Mouse (Mus musculus) kidney, postnatal 4 days (tissue): ENCODE data around the gene Tldc2.
A peak's percentile ranks its signal among the peaks of the same experiment; 100 is the strongest.

Experiments
- DNase-seq, 2 experiments: peaks; one replicate each; pipeline ENCODE4 v3.0.0; 2021; ENCODE audit warnings: mixed read lengths in 2 of 2

Gene Tldc2

DNA sequence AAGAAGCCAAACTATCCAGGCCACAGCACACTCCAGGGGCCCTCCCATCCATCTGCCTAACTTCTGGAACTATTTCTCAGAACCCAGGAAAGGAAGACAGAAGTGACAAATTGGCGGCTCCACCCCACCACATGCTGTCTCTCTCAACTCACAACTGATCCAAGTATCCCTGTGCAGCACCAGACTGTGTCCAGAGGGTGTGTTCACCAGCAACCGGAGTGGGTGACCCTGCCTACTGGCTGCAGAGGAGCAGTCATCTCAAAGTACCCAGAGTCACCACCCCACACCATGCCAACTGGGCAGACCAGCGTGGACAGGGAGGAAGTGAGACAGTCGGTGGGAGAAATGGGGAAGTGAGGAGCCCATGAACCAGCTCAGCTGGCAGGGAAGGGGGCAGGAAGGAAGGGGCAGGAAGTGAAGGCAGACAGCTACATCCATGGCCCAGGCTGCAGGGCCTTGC, 23.6 kb upstream of the Tldc2 start:
- DNase-seq = no peak

DNA sequence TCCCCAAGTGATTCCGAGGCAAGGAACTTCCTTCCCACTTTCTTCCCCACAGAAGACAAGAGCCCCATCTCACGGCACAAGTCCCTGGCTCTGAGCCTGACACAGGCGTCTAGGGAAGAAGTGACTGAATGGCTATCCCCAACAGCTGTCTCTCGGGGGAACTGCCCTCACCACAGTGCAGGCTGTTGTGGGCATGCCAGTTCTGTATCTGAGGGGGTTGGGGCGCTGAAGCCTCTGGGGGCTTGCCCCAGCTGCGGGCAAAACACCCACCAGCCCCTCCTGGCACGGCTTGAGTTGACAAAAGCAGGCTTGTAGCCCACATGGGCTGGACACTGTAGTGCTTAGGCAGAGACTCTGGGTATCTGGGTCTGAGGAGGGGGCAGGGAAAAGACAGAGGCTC, 22.7 kb upstream of the Tldc2 start:
- DNase-seq = no peak

DNA sequence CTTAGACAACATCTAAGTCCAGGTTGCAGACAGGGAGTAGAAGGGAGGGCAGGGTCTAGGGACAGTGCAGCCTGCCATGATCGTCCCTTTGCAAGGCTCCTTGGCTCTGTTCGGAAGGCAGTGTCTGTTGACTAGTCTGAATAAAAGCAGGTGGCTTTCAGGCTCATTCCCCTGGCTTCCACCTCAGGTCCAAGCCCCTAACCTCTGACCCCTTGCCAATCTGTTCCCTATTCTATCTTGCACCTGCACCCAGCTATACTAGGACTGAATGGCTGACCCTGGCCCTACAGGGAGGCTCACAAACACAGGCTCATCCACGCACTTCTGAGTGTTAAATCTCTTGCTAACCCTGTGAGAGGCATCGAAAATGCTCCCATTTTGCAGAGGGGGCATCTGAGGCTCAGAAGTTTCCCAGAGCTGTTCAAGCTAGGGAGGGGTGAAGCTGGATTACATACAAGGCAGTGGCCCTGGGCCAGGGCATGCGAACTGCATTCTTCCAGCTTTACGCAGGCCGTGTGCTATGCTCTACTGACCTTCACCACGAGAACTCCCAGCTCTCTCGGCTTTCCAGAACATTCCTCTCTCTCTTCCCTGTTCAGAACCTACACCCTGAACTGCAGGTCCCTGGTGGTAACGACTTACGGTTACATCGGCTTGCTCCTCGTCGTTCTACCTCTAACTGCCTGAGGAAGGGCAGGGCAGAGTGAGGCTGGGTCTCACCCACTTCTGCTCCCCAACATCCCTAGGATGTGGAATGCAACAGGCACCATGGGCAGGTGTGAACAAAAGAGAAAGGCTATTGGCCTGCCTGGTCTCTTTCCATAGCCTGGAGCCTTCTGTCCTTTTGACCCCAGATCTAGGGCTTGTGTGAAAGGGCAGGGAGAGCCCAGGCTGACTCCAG, 21.6 kb upstream of the Tldc2 start:
- DNase-seq = peak; percentile 55 to 74

DNA sequence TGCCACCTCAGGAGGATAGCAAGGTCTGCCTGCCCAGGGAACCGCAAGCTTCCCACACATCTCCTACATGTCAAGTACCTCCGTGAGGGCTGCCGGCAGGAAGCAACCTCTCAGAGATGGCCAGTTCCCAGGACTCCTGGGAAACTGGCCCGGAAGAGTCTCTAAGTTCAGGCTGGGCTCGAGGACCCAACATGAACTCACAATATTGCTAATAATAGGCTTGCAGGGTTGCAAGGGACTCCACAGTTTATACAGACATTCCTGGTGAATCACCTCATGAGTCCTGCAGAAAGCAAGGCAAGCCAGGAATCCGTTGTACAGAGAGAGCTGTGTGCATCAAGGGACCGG, 21.0 kb upstream of the Tldc2 start:
- DNase-seq = peak in 1 of 2 experiments; percentile 43

DNA sequence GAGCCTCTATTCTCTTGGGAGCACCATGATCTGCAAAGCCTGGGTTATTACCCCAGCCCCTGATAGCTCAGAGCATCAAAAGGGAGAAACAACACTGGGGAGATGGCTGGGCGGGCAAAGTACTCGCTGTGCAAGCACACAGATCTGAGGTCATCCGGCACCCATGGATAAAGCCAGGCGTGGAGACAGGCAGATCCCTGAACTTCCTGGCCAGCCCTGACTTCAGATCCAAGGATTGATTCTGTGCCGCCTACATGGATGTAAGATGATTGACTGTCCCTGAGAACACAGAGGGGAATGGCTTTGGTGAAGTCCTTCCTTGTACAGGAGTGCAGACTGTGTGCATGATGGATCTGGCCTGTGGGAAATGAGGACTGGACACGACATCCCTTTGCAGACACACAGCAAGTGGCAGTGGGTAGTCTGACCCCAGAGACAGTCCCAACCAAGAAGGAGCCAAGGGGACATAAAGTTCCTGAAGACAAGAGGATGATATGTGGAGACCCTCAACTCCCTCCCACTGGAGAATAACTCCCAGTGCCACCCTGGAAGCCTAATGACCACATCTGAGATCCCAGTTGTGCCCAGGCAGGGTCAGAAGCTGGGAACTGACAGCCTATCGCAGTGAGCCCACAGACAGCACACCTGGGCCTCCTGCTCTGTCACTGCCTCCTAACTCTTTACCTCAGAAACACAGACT, 20.0 kb upstream of the Tldc2 start:
- DNase-seq = no peak

DNA sequence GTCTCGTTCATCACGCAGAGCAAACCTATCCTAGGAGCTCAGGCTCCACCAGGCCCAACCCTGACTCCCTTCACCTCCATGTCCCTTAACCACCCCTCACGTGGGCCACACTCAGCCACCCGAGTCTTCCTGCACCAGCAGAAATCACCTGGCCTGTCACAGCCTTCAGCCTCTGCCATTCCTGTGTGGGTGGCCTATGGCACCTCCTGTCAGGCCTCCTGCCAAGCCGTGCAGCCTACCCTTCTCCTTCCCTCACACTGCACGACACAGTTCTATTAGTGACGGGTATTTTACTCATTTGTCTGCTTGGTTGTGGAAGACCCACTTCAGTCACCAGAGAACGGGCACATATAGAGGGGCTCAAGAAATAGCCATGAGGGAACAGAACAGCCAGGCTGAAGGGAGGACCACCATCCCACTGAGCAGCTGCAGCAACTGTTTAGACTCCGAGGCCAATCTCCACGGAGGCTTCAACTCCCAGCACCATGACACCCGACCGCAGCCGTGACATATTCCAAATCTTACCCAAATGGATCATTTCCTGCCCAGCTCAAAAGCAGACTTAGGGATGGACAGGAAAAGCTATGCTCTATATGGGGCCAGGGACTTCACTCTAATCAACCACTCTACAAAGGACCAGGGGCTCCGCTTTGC, 18.0 kb upstream of the Tldc2 start:
- peak in 1 of 2 experiments; percentile 37 for DNase-seq

DNA sequence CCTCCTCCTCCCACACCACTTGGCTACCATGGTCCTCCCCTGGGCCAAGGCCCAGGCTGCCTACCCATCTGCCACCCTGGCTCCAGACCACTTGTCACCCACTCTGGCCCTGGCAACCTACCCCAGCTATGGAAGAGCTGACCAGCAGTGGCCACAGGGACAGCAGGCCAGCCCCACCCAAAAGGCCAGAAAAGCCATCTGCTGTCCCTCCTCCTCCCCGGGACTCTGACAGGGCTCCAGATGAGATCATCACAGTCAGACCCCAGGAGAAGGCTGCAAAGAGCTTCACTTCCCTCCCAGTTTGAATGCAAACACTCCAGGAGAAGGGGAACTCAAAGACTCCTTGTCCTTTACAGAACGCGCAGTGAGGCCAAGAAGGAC, 17.5 kb upstream of the Tldc2 start:
- DNase-seq = peak in 1 of 2 experiments; percentile 37

DNA sequence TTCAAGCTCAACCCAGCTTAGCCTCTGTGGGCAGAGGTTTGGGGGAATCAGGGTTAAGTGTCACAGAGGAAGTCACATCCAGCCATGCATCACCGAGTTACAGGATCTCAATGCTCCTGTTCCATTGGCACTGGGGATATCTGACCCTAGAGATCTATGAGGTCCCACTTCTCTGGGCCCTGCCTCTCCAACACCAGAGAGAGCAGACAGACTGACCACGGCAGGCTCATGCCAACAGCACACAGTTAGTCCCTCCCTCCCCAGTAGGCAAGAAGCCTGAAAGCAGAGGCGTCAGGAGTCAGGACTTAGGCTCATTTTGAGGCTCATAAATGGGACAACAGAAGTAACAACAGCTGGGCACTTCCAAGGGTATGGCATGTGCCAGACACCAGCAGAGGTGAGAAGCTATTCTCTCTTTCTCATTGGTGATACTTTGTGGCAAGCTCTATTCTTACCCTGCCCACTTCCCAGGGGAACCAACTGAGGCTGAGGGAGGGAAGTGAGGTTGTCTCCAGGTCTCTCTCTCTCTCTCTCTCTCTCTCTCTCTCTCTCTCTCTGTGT, 17.0 kb upstream of the Tldc2 start:
- DNase-seq = no peak

DNA sequence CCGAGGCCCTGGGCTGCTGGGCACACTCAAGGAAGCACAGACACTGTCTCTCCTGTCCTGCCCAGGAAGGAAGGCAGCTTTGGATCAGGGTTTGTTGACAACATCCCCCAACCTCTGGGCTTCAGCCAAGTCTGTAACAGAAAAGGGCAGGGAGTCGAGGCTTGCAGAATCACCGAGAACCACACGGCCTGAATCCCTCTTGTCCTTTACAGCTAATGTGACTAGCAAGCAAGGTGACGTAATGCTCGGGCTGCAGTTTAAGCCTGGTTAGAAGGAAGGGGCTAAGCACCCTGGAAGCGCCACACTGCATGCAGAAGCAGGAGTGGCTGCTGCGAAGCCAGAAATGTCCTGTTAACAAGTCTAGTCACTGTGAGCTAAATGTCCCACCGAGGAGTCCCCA, 16.5 kb upstream of the Tldc2 start:
- peak; percentile 64 to 71 for DNase-seq

DNA sequence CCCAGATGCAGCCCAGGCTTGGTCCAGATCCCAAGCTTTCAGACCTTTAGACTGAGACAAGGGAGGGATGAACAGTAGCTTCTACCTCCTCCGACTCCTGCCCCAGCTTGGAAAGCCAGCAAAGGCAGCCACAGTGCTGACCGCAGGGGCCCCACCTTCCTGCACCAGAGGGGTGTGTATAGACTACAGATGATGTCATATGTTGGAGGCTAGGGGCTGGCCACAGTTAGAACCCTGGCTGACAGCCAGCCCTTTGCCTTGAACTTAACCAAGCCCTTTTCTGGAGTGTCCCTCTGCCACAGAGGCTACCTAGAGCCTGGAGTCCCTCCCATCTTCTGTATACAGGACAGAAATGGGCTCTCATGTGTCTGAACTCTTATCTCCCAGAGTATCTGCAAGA, 15.3 kb upstream of the Tldc2 start:
- DNase-seq = peak; percentile 65 to 78

DNA sequence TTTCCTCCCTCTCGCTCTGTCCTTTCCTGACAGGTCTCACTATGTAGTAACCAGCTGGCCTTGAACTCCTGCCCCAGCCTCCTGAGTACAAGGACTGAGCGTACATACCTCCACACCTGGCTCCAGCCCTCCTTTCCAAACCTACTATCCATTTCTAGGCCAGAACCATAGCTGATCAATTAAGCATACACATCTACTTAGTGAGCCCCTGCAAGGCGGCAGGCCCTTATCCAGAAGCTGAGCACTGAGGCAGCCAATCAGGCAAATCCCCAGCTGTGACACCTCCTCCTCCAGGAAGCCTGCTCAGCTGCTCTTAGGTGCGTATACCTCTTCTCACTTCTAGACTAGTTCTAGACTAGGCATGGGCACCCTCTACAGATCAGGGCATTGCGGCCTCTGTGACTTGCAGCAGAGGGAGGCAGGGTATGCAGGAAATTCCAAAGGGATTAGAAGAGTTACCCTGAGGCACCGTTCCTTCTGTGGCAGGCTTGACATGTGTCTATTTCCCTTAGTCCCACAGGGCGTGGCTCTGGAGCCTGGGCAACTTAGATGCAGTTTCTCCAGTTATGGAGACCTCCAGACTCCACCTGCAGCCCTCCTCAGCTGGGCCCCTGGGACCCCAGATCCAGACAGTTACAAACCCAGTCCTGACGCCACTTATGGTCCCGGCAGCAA, 14.4 kb upstream of the Tldc2 start:
- no peak for DNase-seq

DNA sequence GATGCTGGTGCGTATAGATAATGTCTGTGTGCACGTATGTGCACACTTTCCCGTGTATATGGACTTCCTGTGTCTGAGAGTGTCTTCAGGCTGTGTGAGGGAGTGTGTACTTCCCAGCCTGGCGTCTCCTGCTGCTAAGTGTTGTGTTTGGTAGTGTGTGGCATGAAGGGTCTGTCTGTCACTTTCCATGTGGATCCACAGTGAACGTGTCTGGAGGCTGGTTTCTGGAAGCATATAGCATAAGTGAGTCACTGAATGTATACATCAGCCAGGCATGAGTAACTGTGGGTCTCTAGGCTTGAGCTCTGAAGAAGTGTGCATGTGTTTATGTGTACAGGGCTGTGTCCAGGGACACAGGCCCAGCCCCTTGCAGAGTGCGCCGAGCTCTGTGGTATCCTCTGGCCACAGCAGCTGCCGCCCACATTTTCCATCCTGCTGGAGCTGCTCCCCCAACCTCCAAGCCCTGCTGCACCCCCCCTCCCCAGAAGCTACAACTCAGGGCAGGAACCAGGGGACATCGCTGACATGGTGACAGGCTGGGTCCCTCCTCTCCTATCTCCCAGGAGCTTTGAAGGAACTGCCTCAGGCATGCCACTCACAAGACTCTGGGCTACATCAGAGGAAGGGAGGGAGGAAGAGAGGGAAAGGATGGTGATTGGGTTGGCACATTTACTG, 13.3 kb upstream of the Tldc2 start:
- DNase-seq = no peak

DNA sequence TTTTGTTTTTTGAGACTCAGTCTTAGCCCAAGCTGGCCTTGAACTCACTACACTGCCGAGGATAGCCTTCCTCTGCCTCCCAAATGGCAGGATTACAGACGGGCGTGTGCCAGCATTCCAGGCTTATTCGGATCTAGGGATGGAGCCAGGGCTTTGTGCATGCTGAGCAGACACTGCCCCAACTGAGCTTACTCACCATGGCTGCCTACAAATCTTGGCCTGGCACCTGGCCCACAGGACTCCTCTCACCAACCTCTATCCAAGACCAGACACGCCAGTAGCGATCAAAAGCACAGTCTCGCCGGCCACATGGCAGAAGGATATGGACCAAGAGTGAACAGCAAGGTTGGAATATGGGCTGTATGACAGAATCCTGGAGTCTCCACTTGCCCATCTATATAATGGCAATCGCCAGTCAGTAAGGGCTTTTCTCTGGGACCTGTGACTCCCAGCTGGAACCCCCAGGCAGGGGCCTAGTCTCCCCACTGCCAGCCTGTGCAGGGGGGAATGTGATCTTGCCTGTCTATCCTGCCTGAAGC, 12.6 kb upstream of the Tldc2 start:
- no peak for DNase-seq

DNA sequence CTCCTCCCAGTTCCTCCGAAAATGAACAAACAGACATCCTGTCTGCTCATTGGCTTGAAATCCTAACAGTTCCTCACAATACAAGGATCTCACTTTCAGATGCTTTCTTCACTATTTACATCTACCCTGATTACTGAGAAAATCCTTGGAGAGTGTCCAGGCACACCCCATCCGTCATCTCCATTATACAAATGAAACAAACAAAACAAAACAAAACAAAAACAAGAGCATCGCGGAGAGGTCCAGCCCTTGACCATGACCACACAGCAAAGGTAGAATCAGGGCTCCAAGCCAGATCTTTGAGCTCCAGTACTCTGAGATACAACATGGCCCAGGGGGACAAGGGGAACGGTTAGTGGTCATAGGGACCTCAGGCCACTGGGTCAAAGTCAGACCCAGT, 12.1 kb upstream of the Tldc2 start:
- DNase-seq = no peak

DNA sequence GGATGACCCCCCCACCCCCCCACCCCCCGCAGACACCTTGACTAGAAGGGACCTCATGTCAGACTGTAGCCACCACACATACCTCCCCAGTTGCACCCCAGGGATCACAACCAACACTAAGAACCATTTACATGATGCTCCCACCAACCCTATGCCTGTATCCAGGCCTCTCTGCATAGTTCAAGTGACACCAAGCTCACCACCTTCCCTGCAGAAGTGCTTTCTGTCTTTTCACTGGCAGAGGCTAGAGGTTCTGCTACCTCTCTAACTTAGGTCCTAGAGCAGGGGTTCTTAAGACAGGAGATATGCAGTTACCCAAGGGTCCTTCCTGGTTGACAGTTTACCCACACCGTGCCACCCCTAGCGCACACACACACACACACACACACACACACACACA, 11.6 kb upstream of the Tldc2 start:
- no peak for DNase-seq

DNA sequence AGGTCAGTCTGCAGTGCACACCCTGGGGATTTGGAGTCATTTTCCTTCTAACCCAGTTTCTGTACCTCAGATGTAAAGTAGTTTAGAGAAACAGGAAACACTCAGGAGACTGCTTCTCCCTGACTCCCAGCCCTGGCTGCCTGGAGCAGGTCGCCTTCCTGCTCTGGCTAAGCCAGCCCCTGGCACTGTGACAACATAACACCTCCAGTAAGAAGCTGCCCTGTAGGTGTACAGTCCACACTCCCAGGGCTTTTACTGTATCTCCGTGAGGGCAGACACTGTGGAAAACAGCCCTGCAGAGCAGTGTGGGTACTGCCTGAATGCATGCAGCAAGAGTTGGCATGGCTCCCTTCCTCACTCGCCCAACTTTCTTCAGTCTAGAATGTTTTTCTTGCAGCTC, 11.2 kb upstream of the Tldc2 start:
- peak; percentile 50 to 61 for DNase-seq

DNA sequence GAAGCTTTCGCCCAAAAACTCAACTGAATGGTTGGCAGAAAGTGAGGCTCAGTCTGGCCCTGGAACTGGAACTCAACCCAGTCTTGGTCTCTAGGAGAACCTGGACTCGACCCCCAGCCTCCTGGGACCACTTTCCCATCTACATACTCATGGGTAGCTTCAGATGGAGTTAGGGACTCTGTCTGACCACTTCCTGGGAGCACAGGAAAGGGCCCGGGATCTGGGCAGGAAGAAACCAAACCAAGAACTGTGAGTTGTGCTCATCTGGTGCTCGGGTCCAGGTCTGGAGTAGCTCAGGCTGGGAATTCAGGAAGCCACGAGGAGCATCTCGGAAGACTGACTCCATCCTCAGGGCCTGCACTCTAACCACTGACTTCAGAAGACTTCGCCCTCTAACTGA, 10.3 kb upstream of the Tldc2 start:
- DNase-seq = no peak

DNA sequence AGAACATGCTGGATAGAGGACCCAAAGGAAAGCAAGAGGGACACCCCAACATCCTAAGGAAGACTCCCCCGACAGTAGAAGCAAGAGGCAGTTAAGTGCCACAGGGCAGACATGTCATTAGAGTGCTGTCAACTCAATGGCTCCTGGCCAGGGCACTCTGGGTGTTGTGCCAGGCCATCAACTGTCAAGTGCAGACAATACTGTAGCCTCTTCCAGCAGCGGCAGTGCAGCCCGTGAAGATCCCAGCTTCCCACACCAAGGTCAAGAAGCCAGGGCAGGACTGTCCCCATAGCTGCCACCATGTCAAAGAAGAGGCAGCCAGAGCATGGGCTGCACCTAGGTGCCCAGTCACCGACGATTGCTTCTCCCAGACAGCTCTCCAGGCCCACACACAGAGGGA, 9.7 kb upstream of the Tldc2 start:
- peak; percentile 37 to 56 for DNase-seq

DNA sequence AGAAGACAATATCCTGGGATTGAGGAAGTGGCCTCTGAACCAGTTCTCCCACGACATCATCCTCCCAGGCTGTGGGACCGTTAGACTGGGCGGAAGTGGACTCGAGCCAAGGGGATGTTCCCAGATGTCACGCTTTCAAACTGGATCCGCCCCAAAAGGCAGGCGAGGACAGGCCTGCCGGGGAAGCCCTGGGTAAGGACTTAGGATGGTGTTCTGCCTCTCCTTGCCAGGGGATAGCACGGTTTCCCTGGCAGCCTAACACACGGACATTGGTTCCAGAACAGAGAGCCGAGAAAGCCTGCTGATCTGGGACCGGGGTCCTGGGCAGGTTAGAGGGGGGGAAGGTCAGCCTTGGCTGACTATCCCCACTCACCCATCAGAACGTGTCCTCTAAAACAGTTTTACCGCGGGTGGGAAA, 9.2 kb upstream of the Tldc2 start:
- DNase-seq = peak; percentile 89 to 92

DNA sequence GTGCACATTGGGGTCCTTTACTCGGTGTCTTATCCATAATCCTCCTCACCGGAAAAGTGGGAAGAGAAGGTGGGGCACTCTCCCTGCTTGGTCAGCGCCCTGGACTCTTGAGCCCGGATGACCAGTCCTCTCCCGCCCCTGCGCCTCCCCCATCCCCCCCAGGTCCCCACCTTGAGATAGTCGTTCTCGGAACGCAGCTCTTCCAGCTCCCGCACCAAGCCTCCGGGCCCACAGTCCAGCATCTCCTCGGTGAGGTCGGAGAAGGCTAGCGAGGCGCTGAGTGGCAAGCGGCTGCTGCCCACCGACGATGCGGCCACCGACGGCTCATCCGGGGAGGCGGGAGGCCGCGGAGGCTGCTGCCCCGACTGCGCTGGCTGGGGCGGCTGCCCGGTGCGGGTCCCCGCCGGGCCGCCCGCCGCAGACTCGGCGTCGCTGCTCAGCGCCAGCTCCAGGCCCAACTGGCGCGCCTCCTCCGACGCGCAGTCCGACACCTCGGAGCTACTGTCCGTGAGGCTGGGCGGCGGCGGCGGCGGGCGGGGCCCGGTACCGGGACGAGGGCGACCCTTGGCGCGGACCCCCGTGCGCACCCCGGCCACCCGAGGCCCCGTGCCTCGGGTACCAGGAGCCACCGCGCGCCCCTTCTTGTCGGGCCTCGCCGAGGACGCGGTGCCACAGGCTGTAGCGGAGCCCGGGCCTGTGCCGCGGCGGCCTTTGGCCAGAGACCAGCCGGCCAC, 8.6 kb upstream of the Tldc2 start:
- peak; percentile 38 to 60 for DNase-seq
